ENCODE assay signal across 9 mouse cellular contexts in the genomic region with DNA sequence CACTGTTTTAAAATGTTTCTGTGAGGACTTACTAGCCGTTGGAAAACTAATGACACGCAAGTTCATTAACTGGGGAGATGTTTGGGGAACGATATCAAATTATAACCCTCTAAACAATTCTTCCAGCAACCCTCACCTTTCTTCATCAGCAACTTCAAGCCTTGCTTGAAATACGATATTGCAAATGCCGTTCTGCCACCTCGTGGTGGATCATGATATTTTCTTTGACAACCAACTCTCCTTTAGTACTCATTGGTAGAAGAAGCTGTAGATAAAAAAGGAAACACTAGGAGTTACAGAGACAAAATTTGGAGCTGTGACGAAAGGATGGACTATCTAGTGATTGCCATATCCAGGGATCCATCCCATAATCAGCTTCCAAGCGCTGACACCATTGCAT.
DNase-seq lines count a peak whose midpoint lies in the region; ATAC-seq and TF ChIP-seq lines count a peak whose summit lies in the region.
"Had no signal": no experiment of that assay in that cellular context is flagged by ENCODE, and none has a peak within 500 bp of the region (broad histone marks: within the 10 kb centered on the region; RNA-seq: fewer than 3 reads in every experiment).

No protein-coding gene starts in this region.

- ATAC-seq in forebrain, postnatal 0 days: peak; percentile 84
- ATAC-seq in intestine, embryonic 16.5 days: peak; percentile 40; the same call in 1 of the 2 replicates

- no peak overlapping the region for H3K27ac ChIP-seq in forebrain, postnatal 0 days (ENCODE audit: low read depth, low read length)
- H3K27ac ChIP-seq in intestine, embryonic 16.5 days (ENCODE audit: low read length): no peak overlapping the region

- intact Hi-C loops in left cerebral cortex, postnatal 25 days (cut with DNase I): loop anchor here (2.0 to 10.0 kb wide), 3 partner anchors 357 to 631 kb away; no protein-coding TSS in a partner anchor

- H3K4me1 ChIP-seq in forebrain, postnatal 0 days (ENCODE audit: insufficient read depth): no peaks in the 10 kb centered on the region
- no peaks in the 10 kb centered on the region for H3K4me1 ChIP-seq in intestine, embryonic 16.5 days (ENCODE audit: control insufficient read depth, insufficient read depth, low read length)

- H3K27me3 ChIP-seq in forebrain, postnatal 0 days (ENCODE audit: insufficient read depth, low read length): no peaks in the 10 kb centered on the region
- no peaks in the 10 kb centered on the region for H3K27me3 ChIP-seq in intestine, embryonic 16.5 days (replicated peaks; ENCODE audit: control insufficient read depth, insufficient read depth, low read length)

- no peaks in the 10 kb centered on the region for H3K9me3 ChIP-seq in forebrain, postnatal 0 days (ENCODE audit: low read length)
- H3K9me3 ChIP-seq in intestine, embryonic 16.5 days (ENCODE audit: control insufficient read depth, low read length): no peaks in the 10 kb centered on the region

- peak; percentile 8 for DNase-seq in thymus, postnatal 14 days
- DNase-seq in thymus, postnatal 36 days: no peak
- peak; percentile 46 for DNase-seq in cerebellum, adult 11-12 months
- peak; percentile 92 for DNase-seq in forebrain, postnatal 0 days
- DNase-seq in left cerebral cortex, postnatal 25 days (ENCODE audit: low spot score in 2 of 2): peak; percentile 81 to 90
- DNase-seq in neural tube, embryonic 10.5 days (ENCODE audit: extremely low spot score, low spot score): peak; percentile 49
- DNase-seq in T-cell, adult 2 months (ENCODE audit: low spot score): no peak

- WGBS in forebrain, postnatal 0 days: 19% methylated on average over 8 of the region's 8 CpGs
- WGBS in intestine, embryonic 16.5 days: 21% methylated on average over 8 of the region's 8 CpGs

- H3K9ac ChIP-seq in forebrain, postnatal 0 days: no peak overlapping the region
- no peak overlapping the region for H3K9ac ChIP-seq in intestine, embryonic 16.5 days (ENCODE audit: low read depth, low read length)

- no peak overlapping the region for H3K4me2 ChIP-seq in forebrain, postnatal 0 days (ENCODE audit: low read depth)
- H3K4me2 ChIP-seq in intestine, embryonic 16.5 days (ENCODE audit: low read depth, low read length): no peak overlapping the region

- H3K4me3 ChIP-seq in forebrain, postnatal 0 days (ENCODE audit: low read depth, low read length): no peak overlapping the region
- H3K4me3 ChIP-seq in intestine, embryonic 16.5 days (ENCODE audit: low read length): no peak overlapping the region
- H3K4me3 ChIP-seq: myocyte had no signal

- TF ChIP-seq CTCF in forebrain, postnatal 0 days (IDR thresholded peaks at IDR 0.05; ENCODE audit: low read depth): peak; percentile 81

- no peaks in the 10 kb centered on the region for H3K36me3 ChIP-seq in forebrain, postnatal 0 days (ENCODE audit: insufficient read depth)
- H3K36me3 ChIP-seq in intestine, embryonic 16.5 days (ENCODE audit: control insufficient read depth, insufficient read depth, low read length): no peaks in the 10 kb centered on the region

Comparison
In these comparisons a context has a peak if more than half of its experiments do, and no peak if none do; other contexts are left out.
1. DNase-seq: peak in thymus, postnatal 14 days (single experiment), cerebellum, adult 11-12 months (single experiment), forebrain, postnatal 0 days (single experiment), left cerebral cortex, postnatal 25 days (2 of 2) and neural tube, embryonic 10.5 days (single experiment); none in thymus, postnatal 36 days (0 of 2) and T-cell, adult 2 months (single experiment).